Mouse (Mus musculus): ENCODE data around the gene Pds5b.
"Not testable (repeated sequence)": the region's sequence is repeated elsewhere in the genome, so short reads cannot be mapped to it uniquely, and the experiment has no call there.

Pds5b gene

GRCm38 (mm10) chr5:150706651-150707050, 33.1 kb downstream of the Pds5b start:
- DNase-seq: not testable (repeated sequence)

GRCm38 (mm10) chr5:150707181-150707580, 33.6 kb downstream of the Pds5b start:
- DNase-seq: not testable (repeated sequence)

- DNase-seq: no peak
These were observed 38.0 kb downstream of the Pds5b start for GRCm38 (mm10) chr5:150711503-150711902.

GRCm38 (mm10) chr5:150713431-150713830, 39.9 kb downstream of the Pds5b start:
- DNase-seq: no peak

GRCm38 (mm10) chr5:150717775-150718174, 44.2 kb downstream of the Pds5b start:
- peak; percentile 47 to 50 for DNase-seq

GRCm38 (mm10) chr5:150724641-150725040, 51.1 kb downstream of the Pds5b start:
- no peak for DNase-seq

GRCm38 (mm10) chr5:150737028-150737427, 63.5 kb downstream of the Pds5b start:
- DNase-seq: not testable (repeated sequence)

GRCm38 (mm10) chr5:150739311-150739710, 65.8 kb downstream of the Pds5b start:
- no peak for DNase-seq

- no peak for DNase-seq
These were observed 67.1 kb downstream of the Pds5b start for GRCm38 (mm10) chr5:150740597-150740996.

GRCm38 (mm10) chr5:150756623-150757022, 83.1 kb downstream of the Pds5b start:
- DNase-seq: no peak

GRCm38 (mm10) chr5:150772403-150772802, 98.9 kb downstream of the Pds5b start:
- no peak for DNase-seq

- DNase-seq: no peak
These were observed 99.5 kb downstream of the Pds5b start for GRCm38 (mm10) chr5:150773083-150773482.

- no peak for DNase-seq
These were observed 114.7 kb downstream of the Pds5b start for GRCm38 (mm10) chr5:150788261-150788660.

GRCm38 (mm10) chr5:150789039-150789438, 115.5 kb downstream of the Pds5b start:
- no peak for DNase-seq

GRCm38 (mm10) chr5:150794181-150794580, 120.6 kb downstream of the Pds5b start:
- no peak for DNase-seq

- DNase-seq: no peak
These were observed 126.5 kb downstream of the Pds5b start for GRCm38 (mm10) chr5:150800056-150800455.

- no peak for DNase-seq
These were observed 140.8 kb downstream of the Pds5b start for GRCm38 (mm10) chr5:150814111-150814990.

- DNase-seq: no peak
These were observed 141.9 kb downstream of the Pds5b start for GRCm38 (mm10) chr5:150815400-150815799.

- no peak for DNase-seq
These were observed 143.2 kb downstream of the Pds5b start for GRCm38 (mm10) chr5:150816775-150817174.

- DNase-seq: no peak
These were observed 144.5 kb downstream of the Pds5b start for GRCm38 (mm10) chr5:150818041-150818440.

- DNase-seq: no peak
These were observed 145.3 kb downstream of the Pds5b start for GRCm38 (mm10) chr5:150818886-150819285.

- DNase-seq: no peak
These were observed 146.0 kb downstream of the Pds5b start for GRCm38 (mm10) chr5:150819520-150819919.

GRCm38 (mm10) chr5:150821152-150821551, 147.6 kb downstream of the Pds5b start:
- no peak for DNase-seq

- no peak for DNase-seq
These were observed 149.2 kb downstream of the Pds5b start for GRCm38 (mm10) chr5:150822781-150823180.

- DNase-seq: no peak
These were observed 149.8 kb downstream of the Pds5b start for GRCm38 (mm10) chr5:150823361-150823760.

All from cerebellum, postnatal 14 days (tissue).